Mouse (Mus musculus) CH12.LX (cell line): ENCODE results near the gene Eme2. TPM values are rescaled to one million over a fixed set of nuclear protein-coding genes. Genes with fewer than 3 reads are reported as not detected.
A peak's percentile ranks its signal among the peaks of the same experiment; 100 is the strongest.

Experiments
- DNase-seq: peaks from one replicate; pipeline ENCODE4 v3.0.0-alpha.2; 2013; ENCODE audit errors: extremely low read depth
- H3K27ac ChIP-seq: 2 replicates; pipeline ENCODE4 v1.5.1; 2012; ENCODE audit warnings: low read depth, mild to moderate bottlenecking, control low read depth, moderate library complexity; ENCODE audit not compliant: insufficient read depth
- H3K27me3 ChIP-seq: replicated peaks from 2 replicates; pipeline ENCODE3; 2012; ENCODE audit warnings: inconsistent platforms
- H3K36me3 ChIP-seq, 2 experiments: replicated peaks in 1 of 2; 2 replicates each; pipeline versions ENCODE3 to v1.6.1; 2012; ENCODE audit warnings: inconsistent platforms in 1 of 2, low read length in 1 of 2, mild to moderate bottlenecking in 1 of 2, mixed read lengths in 1 of 2, moderate library complexity in 1 of 2; ENCODE audit not compliant: control insufficient read depth in 1 of 2, insufficient read depth in 1 of 2
- H3K4me1 ChIP-seq, 2 experiments: 2 replicates each; pipeline ENCODE4 v1.6.1; 2012; ENCODE audit warnings: inconsistent platforms in 1 of 2, moderate library complexity in 1 of 2; ENCODE audit not compliant: insufficient read depth in 2 of 2, control insufficient read depth in 1 of 2
- H3K4me2 ChIP-seq: 2 replicates; pipeline ENCODE4 v1.6.1; 2012; ENCODE audit warnings: low read depth, mild to moderate bottlenecking, control low read depth; ENCODE audit not compliant: poor library complexity, insufficient read depth, severe bottlenecking
- H3K4me3 ChIP-seq, 3 experiments: fragments of 150-350 bp in 1 of 3; sonication (generic) in 1 of 3; replicated peaks in 1 of 3; 2 replicates each; pipeline versions ENCODE3 to v1.5.1; 2011 to 2012; ENCODE audit warnings: low read depth in 2 of 3, low read length in 2 of 3, mild to moderate bottlenecking in 2 of 3, moderate library complexity in 2 of 3, control low read depth in 1 of 3, improper control_type of control experiment in 1 of 3, inconsistent platforms in 1 of 3, mixed read lengths in 1 of 3; ENCODE audit not compliant: poor library complexity in 1 of 3
- H3K79me2 ChIP-seq: replicated peaks from 2 replicates; pipeline ENCODE4 v1.6.1; 2012; ENCODE audit warnings: mild to moderate bottlenecking, moderate library complexity; ENCODE audit not compliant: control insufficient read depth, poor library complexity, insufficient read depth, severe bottlenecking; ENCODE audit errors: extremely low read depth
- H3K9ac ChIP-seq: 2 replicates; pipeline ENCODE4 v1.6.1; 2012; ENCODE audit warnings: low read depth, mild to moderate bottlenecking, control low read depth, moderate library complexity; ENCODE audit not compliant: insufficient read depth
- H3K9me3 ChIP-seq: replicated peaks from 2 replicates; pipeline ENCODE3; 2012; ENCODE audit warnings: low read length, inconsistent platforms, mixed read lengths
- BHLHE40 ChIP-seq: IDR thresholded peaks from 2 replicates; pipeline ENCODE4 v1.6.1; 2011; ENCODE audit warnings: mild to moderate bottlenecking, low read depth, low read length, improper control_type of control experiment
- CHD1 ChIP-seq: IDR thresholded peaks from 2 replicates; pipeline ENCODE4 v1.6.1; 2012; ENCODE audit warnings: low read depth, low read length, improper control_type of control experiment, inconsistent platforms
- E2F4 ChIP-seq: IDR thresholded peaks from 2 replicates; pipeline ENCODE4 v1.6.1; 2011; ENCODE audit warnings: low read depth, low read length, improper control_type of control experiment; ENCODE audit not compliant: insufficient replicate concordance
- ETS1 ChIP-seq: conservative IDR thresholded peaks from 2 replicates; pipeline ENCODE4 v1.6.1; 2012; ENCODE audit warnings: low read depth, mild to moderate bottlenecking, inconsistent platforms, low read length, improper control_type of control experiment, moderate library complexity
- GABPA ChIP-seq: IDR thresholded peaks from 2 replicates; pipeline ENCODE4 v1.6.1; 2012; ENCODE audit warnings: low read depth, low read length, improper control_type of control experiment, inconsistent platforms; ENCODE audit not compliant: insufficient replicate concordance
- HCFC1 ChIP-seq: IDR thresholded peaks from 2 replicates; pipeline ENCODE4 v1.6.1; 2012; ENCODE audit warnings: low read depth, mild to moderate bottlenecking, inconsistent platforms, low read length, improper control_type of control experiment
- IRF4 ChIP-seq: IDR thresholded peaks from 2 replicates; pipeline ENCODE4 v1.6.1; 2014; ENCODE audit warnings: low read depth, mild to moderate bottlenecking, inconsistent platforms, low read length, improper control_type of control experiment
- JUN ChIP-seq: IDR thresholded peaks from 2 replicates; pipeline ENCODE4 v1.6.1; 2011; ENCODE audit warnings: low read depth, mild to moderate bottlenecking, low read length, improper control_type of control experiment, moderate library complexity; ENCODE audit not compliant: insufficient read depth
- MAFK ChIP-seq: IDR thresholded peaks from 2 replicates; pipeline ENCODE4 v1.6.1; 2011; ENCODE audit warnings: low read length, improper control_type of control experiment; ENCODE audit not compliant: insufficient replicate concordance
- MEF2A ChIP-seq: IDR thresholded peaks from 2 replicates; pipeline ENCODE4 v1.6.1; 2014; ENCODE audit warnings: low read depth, mild to moderate bottlenecking, inconsistent platforms, low read length, improper control_type of control experiment, borderline replicate concordance
- MXI1 ChIP-seq: IDR thresholded peaks from 2 replicates; pipeline ENCODE4 v1.6.1; 2011; ENCODE audit warnings: mild to moderate bottlenecking, low read depth, low read length, improper control_type of control experiment
- PAX5 ChIP-seq: IDR thresholded peaks from 2 replicates; pipeline ENCODE4 v1.6.1; 2012; ENCODE audit warnings: low read length, inconsistent platforms, mixed read lengths
- POLR2A ChIP-seq: IDR thresholded peaks from 2 replicates; pipeline ENCODE4 v1.6.1; 2011; ENCODE audit warnings: low read depth, mild to moderate bottlenecking, improper control_type of control experiment, low read length
- RCOR1 ChIP-seq: conservative IDR thresholded peaks from 2 replicates; pipeline ENCODE4 v1.6.1; 2012; ENCODE audit warnings: low read depth, mild to moderate bottlenecking, inconsistent platforms, low read length, improper control_type of control experiment
- SIN3A ChIP-seq: IDR thresholded peaks from 2 replicates; pipeline ENCODE4 v1.6.1; 2012; ENCODE audit warnings: low read length, improper control_type of control experiment, inconsistent platforms
- SMC3 ChIP-seq: IDR thresholded peaks from 2 replicates; pipeline ENCODE4 v1.6.1; 2011; ENCODE audit warnings: low read depth, low read length, improper control_type of control experiment
- TBP ChIP-seq: conservative IDR thresholded peaks from 2 replicates; pipeline ENCODE4 v1.6.1; 2011; ENCODE audit warnings: low read depth, low read length, improper control_type of control experiment
- TCF12 ChIP-seq: IDR thresholded peaks from 2 replicates; pipeline ENCODE4 v1.6.1; 2014; ENCODE audit warnings: low read depth, mild to moderate bottlenecking, inconsistent platforms, low read length, improper control_type of control experiment
- USF1 ChIP-seq: IDR thresholded peaks from 2 replicates; pipeline ENCODE4 v1.6.1; 2014; ENCODE audit warnings: low read depth, mild to moderate bottlenecking, inconsistent platforms, low read length, improper control_type of control experiment
- ZC3H11A ChIP-seq: IDR thresholded peaks from 2 replicates; pipeline ENCODE4 v1.6.1; 2012; ENCODE audit warnings: low read depth, mild to moderate bottlenecking, inconsistent platforms, low read length, improper control_type of control experiment
- ZKSCAN1 ChIP-seq: IDR thresholded peaks from 2 replicates; pipeline ENCODE4 v1.6.1; 2012; ENCODE audit warnings: low read depth, inconsistent platforms, low read length, improper control_type of control experiment, borderline replicate concordance
- ZMIZ1 ChIP-seq: IDR thresholded peaks from 2 replicates; pipeline ENCODE4 v1.6.1; 2012; ENCODE audit warnings: low read depth, mild to moderate bottlenecking, inconsistent platforms, low read length, improper control_type of control experiment
- dilution Hi-C: fragments of 300-500 bp; cut with MboI; formaldehyde crosslinking; loops from 2 replicates; pipeline ENCODE4 v1.14.3; 2020; ENCODE audit warnings: low sequenced_read_pairs; ENCODE audit not compliant: extremely low pct_unique_long_range_greater_than_20kb, extremely low pct_ligation_motif_present
- in situ Hi-C: fragments of 300-500 bp; cut with MboI; formaldehyde crosslinking; loops from 3 replicates; pipeline ENCODE4 v1.14.3; 2019; ENCODE audit warnings: low sequenced_read_pairs, low pct_ligation_motif_present, low pct_unique_long_range_greater_than_20kb, mixed read lengths
- polyA plus RNA-seq: library from polyadenylated mRNA; unstranded; fragments of >175 nt; gene quantifications from 2 replicates; pipeline ENCODE4 v1.2.1, GENCODE M21; 2012; ENCODE audit warnings: low read depth; ENCODE audit not compliant: insufficient read length
- total RNA-seq, 2 experiments: library from RNA; depleted of rRNA; stranded (reverse); fragments of 300-350 nt in 1 of 2; fragments of >200 nt in 1 of 2; gene quantifications; 2 replicates each; pipeline ENCODE4 v1.2.3; 2012 to 2014

Eme2 gene
- total and polyA plus RNA-seq, 3 experiments: 12.7 to 19.7 (median 16.9) TPM

DNA sequence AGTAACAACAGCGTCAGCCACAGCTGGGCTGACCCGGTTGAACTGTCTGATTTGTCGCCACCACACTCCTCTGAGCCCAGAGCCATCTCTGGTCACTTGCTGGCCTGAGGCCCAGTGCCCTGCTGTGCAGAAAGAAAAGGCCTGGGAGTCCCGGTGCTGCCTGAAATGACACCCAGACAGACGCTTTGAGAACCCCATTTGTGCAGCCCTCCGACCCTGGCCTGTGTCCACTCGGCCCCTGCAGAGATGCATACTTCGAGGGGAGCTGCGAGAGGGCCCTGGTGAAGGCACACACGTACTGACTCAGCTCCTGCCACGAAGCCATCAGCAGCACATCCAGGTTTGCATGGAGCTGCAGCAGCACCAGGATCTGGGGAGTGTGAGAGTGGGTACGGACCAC lies 2.1 kb downstream of the Eme2 start:
- peaks cover 15% of the 10 kb centered on the region for H3K79me2 ChIP-seq
- DNase-seq: no peak
- H3K36me3 ChIP-seq: peaks cover 51 to 71% of the 10 kb centered on the region in 2 experiments
- no peak overlapping the region for H3K4me2 ChIP-seq
- no peak overlapping the region for H3K4me3 ChIP-seq
- in situ Hi-C loops: no loop called here
- H3K9me3 ChIP-seq: no peaks in the 10 kb centered on the region
- H3K27ac ChIP-seq: no peak overlapping the region
- peaks cover 14 to 79% of the 10 kb centered on the region in 2 experiments for H3K4me1 ChIP-seq
- H3K9ac ChIP-seq: no peak overlapping the region
- TF ChIP-seq GABPA (no peak), CHD1 (no peak), MEF2A (no peak), JUN (no peak), SIN3A (no peak), ZMIZ1 (no peak), TBP (no peak), POLR2A (no peak)
- dilution Hi-C loops: no loop called here
- no peaks in the 10 kb centered on the region for H3K27me3 ChIP-seq

GRCm38 (mm10) chr17:24891321-24891720 lies 3.6 kb downstream of the Eme2 start:
- in situ Hi-C loops: no loop called here
- TF ChIP-seq SMC3: no peak
- TF ChIP-seq ZC3H11A: no peak
- TF ChIP-seq TCF12: no peak
- TF ChIP-seq USF1: no peak
- TF ChIP-seq ZKSCAN1: no peak
- no peak for TF ChIP-seq E2F4
- TF ChIP-seq RCOR1: no peak
- TF ChIP-seq ETS1: no peak
- no peak for TF ChIP-seq ZMIZ1
- no peak for TF ChIP-seq IRF4
- TF ChIP-seq MAFK: no peak
- no peak for TF ChIP-seq BHLHE40
- TF ChIP-seq HCFC1: no peak
- no peak for TF ChIP-seq MEF2A
- no peak for TF ChIP-seq TBP
- TF ChIP-seq MXI1: no peak
- TF ChIP-seq PAX5: no peak
- TF ChIP-seq, all 38 proteins: peak for 0
- DNase-seq: peak; percentile 46
- dilution Hi-C loops: no loop called here
- Histone ChIP-seq H3K27me3 (no peaks in the 10 kb centered on the region), H3K4me2 (no peak overlapping the region), H3K27ac (no peak overlapping the region), H3K9me3 (no peaks in the 10 kb centered on the region), H3K9ac (no peak overlapping the region), H3K4me1 (peaks cover 9 to 74% of the 10 kb centered on the region in 2 experiments), H3K36me3 (peaks cover 41 to 59% of the 10 kb centered on the region in 2 experiments), H3K79me2 (peaks cover 20% of the 10 kb centered on the region), H3K4me3 (no peak overlapping the region)
